Mouse (Mus musculus): Measurements from ENCODE around the gene Acad8. TPM values are rescaled to one million over a fixed set of nuclear protein-coding genes. Genes with fewer than 3 reads are reported as not detected.

Acad8 gene
- polyA plus RNA-seq (2016; fragmentation: Nextera tagmentation; extraction: Ambion mirVana), result 43.8 and 46.1 TPM in 2 replicates

DNA sequence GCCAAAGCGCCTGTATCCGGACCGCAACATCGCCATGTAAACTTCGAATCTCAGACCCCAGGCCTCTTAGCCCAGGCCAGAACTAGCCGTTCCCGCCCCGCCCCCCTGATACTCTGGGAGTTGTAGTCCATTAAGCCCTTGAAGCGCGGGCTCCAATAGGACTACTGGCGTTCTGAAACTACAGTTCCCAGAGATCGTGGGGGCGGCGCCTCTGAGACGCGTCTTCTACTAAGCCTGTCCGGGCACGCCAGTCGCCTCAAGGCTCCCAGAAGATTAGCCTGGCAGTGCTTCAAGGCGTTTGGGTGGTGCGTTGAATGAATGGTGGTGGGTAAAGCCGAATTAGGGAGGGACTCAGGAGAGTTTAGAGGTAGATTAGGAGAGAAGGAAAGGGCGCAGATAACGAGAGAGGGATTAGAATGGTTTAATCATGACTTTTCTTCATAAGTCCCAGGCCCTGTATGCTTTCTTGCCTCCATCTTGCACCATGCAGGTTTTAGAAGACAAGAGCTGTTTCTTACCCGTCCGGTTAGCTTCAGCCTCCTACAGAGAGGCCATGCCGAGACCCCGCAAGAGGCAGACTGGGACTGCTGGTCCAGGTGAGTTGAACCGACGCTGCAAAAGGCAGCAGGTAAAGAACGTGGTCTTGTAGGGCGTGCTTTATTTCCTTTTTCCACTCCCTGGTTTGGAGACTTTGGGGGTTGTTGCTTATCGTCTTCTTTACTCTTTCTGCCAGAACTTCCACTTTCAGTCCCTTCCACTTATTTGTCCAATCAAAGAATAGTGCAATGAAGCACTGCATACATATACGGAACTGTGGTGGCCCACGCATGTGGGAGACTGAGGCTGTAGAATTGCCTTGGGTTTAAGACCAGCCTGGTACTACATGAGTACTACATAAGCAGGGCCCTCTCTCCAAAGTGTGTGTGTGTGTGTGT, at the start of gene Acad8, which contains the start of gene Thyn1:
Gene Acad8 (minus strand): TSS at position 106 of the 935 bp plus-strand sequence.
Gene Thyn1 (plus strand): TSS at position 250 of the 935 bp plus-strand sequence.
- Histone ChIP-seq H3K36me3 (peaks cover 30% of the 10 kb centered on the region), H3K4me1 (peaks cover 28% of the 10 kb centered on the region), H3K9me3 (replicated peaks) (no peaks in the 10 kb centered on the region), H3K4me3 (peak within 1 kb of the TSS; percentile 72), H3K27me3 (ENCODE audit: low read depth, poor library complexity, severe bottlenecking) (no peaks in the 10 kb centered on the region), H3K27ac (replicated peaks) (peak within 1 kb of the TSS; percentile 90)
- DNase-seq (ENCODE audit: low spot score), result peak; percentile 96
- WGBS, result 3% methylated on average over 35 of the region's 35 CpGs

DNA sequence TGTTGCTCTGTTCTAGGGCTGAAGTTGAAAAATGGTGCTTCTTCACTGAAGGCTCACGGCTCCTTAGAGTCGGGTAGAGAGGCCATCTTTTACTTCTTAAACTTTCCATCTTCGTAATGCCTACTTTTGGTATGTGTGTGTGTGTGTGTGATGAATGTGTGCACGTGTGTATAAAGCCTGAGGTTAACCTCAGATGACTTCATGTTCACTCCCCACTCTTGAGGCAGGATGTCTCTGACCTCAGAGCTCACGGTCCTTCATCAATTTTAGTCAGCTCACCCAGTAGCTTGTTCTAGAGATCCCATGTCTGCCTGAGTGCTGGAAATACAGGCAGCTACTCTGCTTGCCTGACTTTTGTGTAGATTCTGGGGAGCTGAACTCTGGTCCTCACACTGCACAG, 44.5 kb upstream of the Acad8 start:
- WGBS, result 90% methylated on average over 5 of the region's 5 CpGs
- Histone ChIP-seq H3K9me3 (replicated peaks) (no peaks in the 10 kb centered on the region), H3K27ac (replicated peaks) (no peak overlapping the region), H3K36me3 (peaks cover 99% of the 10 kb centered on the region), H3K27me3 (ENCODE audit: low read depth, poor library complexity, severe bottlenecking) (no peaks in the 10 kb centered on the region), H3K4me1 (no peaks in the 10 kb centered on the region), H3K4me3 (no peak overlapping the region)
- no peak for DNase-seq (ENCODE audit: low spot score)

DNA sequence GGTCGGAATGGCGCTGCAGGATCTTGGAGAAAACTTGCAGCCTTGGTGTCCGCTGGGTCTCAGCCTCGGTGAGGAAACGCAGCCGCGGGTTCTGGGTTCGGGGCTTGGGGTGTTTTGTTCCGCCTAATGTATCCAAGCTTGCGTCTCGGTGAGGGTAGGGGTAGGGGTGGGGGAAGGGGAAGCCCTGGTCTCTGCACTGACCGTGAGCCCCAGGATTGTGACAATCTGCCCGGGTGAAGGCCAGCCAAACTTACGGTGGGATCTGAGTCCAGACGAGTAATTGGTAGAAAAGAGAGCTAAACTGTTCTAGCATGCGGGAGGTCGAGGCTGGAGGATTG, 31.4 kb upstream of the Acad8 start:
- Histone ChIP-seq H3K9me3 (replicated peaks) (no peaks in the 10 kb centered on the region), H3K4me3 (peak overlapping the region; percentile 99), H3K4me1 (peaks cover 38% of the 10 kb centered on the region), H3K27me3 (ENCODE audit: low read depth, poor library complexity, severe bottlenecking) (no peaks in the 10 kb centered on the region), H3K36me3 (peaks cover 11% of the 10 kb centered on the region; the same call in 1 of the 2 replicates), H3K27ac (replicated peaks) (peak overlapping the region; percentile 94)
- DNase-seq (ENCODE audit: low spot score), result no peak
- under 1% methylated on average over 17 of the region's 17 CpGs for WGBS

DNA sequence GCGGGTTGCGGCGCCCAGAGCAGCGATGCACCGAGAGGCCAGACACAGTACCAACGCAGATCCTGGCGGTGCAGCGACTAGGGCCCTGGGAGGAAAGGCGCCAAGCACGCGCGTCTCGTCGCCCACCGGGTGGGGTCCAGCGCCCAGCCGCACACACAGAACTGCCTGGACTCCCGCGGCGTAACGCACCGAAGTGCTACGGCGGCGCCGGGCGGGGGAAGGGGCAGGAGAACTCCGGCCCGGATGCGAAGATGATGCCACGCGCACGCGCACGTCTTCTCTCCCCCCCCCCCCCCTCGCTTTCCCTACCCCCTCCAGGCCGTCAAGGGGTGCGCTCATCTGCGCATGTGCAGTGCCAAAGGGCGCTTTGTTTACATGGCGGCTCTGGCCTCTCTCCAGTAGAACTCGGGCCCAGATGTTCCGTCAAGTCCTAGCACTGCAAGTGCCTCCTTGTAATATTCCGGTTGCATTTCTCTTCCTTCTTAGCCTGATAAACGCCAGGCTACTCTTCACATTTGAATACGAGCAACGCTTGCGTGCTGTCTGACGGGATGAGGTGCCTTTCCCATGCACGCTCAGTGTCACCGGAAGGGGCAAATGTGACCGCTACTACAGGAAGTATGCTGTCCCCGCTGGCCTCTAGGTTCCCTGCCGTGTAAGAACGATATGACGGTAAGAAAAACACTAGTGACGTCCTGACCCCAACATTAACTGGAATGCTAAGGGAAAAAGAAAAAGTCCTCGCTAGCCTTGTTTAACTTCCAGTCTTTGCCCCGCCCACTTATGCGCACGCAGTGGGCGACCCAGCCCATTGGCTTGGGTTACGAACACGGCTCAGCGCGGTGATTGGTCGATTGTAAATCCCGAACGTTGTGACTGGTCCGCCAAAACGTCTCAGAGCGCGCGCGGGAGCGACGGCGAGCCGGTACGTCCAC, 30.7 kb upstream of the Acad8 start, which contains the start of the genes Vps26b and Ncapd3:
Gene Vps26b (minus strand): TSS at position 238 of the 935 bp plus-strand sequence.
Gene Ncapd3 (plus strand): TSS at position 348 of the 935 bp plus-strand sequence.
- Histone ChIP-seq H3K4me1 (peaks cover 38% of the 10 kb centered on the region), H3K27ac (replicated peaks) (peak within 1 kb of the TSS; percentile 94), H3K4me3 (peak within 1 kb of the TSS; percentile 99), H3K27me3 (ENCODE audit: low read depth, poor library complexity, severe bottlenecking) (no peaks in the 10 kb centered on the region), H3K36me3 (peaks cover 12% of the 10 kb centered on the region; the same call in 1 of the 2 replicates), H3K9me3 (replicated peaks) (no peaks in the 10 kb centered on the region)
- peak; percentile 97 for DNase-seq (ENCODE audit: low spot score)
- WGBS, result under 1% methylated on average over 74 of the region's 80 CpGs

DNA sequence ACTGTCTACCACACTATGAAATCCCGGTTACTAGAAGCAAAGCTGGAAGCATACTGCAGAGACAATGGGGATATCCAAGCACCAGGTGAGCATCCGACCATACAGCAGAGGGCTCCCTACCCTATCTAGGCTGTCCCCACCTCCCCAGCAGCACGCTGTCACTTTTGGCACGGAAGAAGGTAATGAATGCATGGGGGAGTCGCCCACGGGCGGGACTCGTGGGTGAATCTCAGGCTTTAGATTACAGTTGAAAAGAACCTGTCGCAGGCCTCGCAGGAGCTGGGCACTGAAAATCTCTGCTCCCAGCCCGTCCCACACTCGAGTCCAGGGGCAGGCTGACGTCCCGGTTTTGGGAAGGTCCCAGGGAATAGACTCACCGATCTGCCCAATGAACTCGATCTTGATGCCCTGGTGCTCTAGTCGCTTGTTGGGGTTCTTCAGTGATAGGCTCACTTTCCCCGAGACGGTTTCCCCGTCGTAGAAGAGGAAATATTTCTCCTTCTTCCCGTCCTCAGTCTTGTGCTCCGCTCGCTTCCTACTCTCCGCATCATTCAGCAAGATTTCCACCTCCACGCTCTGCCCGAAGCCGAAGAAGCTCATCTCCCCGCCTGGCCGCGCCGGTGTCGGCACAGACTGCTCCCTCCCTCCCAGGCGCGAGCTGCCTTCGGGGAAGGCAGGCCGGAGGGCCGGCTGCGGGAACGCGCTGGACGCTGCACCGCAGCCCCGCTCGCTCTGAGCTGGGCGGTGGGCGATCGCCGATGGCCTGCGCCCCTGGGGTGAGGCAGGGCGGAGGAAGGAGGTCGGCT, 29.9 kb upstream of the Acad8 start:
- Histone ChIP-seq H3K4me3 (peak overlapping the region; percentile 99), H3K4me1 (peaks cover 38% of the 10 kb centered on the region), H3K27ac (replicated peaks) (peak overlapping the region; percentile 94), H3K27me3 (ENCODE audit: low read depth, poor library complexity, severe bottlenecking) (no peaks in the 10 kb centered on the region), H3K9me3 (replicated peaks) (no peaks in the 10 kb centered on the region), H3K36me3 (0 out of 2 replicates have a peak, but pooled peaks cover 7% of the 10 kb centered on the region)
- under 1% methylated on average over 50 of the region's 52 CpGs for WGBS
- DNase-seq (ENCODE audit: low spot score), result no peak

DNA sequence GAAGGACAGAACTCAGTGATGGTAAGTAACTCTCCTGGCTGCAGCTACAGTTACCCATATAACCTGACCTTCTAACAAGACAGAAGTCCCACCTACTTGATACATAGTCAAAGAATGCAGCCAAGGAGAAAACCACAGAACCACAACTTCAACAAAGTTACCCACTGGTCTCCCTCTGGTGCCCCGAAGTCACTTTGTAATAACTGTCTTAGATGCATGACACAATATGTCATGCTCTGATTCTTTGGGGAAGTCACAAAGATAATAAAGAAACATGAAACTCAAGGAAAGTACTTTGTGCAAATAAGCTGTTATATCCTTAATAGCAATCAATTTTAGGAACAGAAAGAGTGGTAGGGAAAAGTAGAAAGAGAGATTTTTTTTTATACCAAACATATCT, 27.3 kb upstream of the Acad8 start:
- Histone ChIP-seq H3K27me3 (ENCODE audit: low read depth, poor library complexity, severe bottlenecking) (no peaks in the 10 kb centered on the region), H3K36me3 (peaks cover 20% of the 10 kb centered on the region), H3K27ac (replicated peaks) (no peak overlapping the region), H3K9me3 (replicated peaks) (no peaks in the 10 kb centered on the region), H3K4me1 (peaks cover 29% of the 10 kb centered on the region), H3K4me3 (no peak overlapping the region)
- DNase-seq (ENCODE audit: low spot score), result no peak
- WGBS, result 92% methylated on average over 1 of the region's 1 CpGs

DNA sequence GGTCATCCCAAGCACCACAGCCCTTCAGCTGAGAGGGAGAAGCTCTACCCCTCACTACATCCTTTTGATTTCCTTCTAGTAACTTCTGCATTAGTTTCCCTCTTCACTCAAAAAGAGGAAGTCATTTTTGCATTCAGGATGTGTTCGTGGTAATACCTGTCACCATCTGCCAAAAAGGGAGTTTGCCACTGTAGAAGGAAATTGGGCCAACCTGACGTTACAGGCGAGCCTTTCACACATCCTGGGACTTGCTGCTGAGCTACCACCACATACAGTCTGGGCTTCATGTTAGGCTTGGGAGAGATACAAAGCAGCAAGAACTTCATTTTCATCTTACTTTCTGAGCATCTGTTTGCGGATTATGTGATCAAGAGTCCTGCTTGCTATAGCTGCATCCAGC, 24.3 kb upstream of the Acad8 start:
- peaks cover 39% of the 10 kb centered on the region for H3K36me3 ChIP-seq
- peaks cover 17% of the 10 kb centered on the region for H3K4me1 ChIP-seq
- 93% methylated on average over 4 of the region's 4 CpGs for WGBS
- DNase-seq (ENCODE audit: low spot score), result no peak
- H3K27ac ChIP-seq (replicated peaks), result no peak overlapping the region
- no peaks in the 10 kb centered on the region for H3K27me3 ChIP-seq (ENCODE audit: low read depth, poor library complexity, severe bottlenecking)
- no peak overlapping the region for H3K4me3 ChIP-seq
- no peaks in the 10 kb centered on the region for H3K9me3 ChIP-seq (replicated peaks)

DNA sequence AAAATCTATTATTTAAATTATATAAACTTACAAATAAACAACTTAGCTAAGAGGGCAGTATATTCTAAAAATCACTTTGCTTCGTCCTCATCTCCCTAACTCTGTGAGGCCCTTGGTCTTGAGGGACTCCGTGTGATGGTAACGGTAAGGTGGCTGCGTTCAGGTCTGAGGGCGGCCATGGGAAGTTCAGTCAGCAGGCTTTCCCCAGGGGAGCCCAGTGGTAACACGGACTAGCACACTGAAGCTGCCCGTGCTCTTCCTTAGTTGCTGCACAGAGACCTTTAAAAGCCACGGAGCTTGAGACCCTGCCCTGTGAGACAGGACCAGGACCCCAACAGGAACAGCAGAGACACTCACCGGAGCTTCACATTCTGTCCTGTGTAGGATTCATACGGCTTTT, 19.6 kb upstream of the Acad8 start:
- DNase-seq (ENCODE audit: low spot score), result no peak
- Histone ChIP-seq H3K4me3 (no peak overlapping the region), H3K4me1 (no peaks in the 10 kb centered on the region), H3K36me3 (peaks cover 82% of the 10 kb centered on the region), H3K9me3 (replicated peaks) (no peaks in the 10 kb centered on the region), H3K27ac (replicated peaks) (no peak overlapping the region), H3K27me3 (ENCODE audit: low read depth, poor library complexity, severe bottlenecking) (no peaks in the 10 kb centered on the region)
- 93% methylated on average over 10 of the region's 10 CpGs for WGBS

DNA sequence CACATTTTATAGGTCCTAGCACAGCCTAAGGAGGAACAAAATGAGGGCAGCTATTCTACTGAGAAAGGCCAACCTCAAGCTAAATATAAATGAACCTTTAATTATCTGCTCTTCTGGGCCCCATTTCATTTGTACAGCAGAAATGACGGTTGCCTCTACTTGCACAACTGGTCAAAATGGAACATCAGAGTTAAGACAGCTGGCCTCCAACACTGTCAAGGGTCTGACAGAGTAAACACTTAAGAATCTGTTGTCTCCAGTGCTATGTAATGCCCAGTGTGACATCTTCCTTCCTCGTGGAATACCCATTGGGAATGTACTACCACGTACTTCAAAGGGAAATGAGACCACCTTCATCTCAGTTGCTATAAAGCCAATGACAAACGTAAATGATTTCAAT, 12.2 kb upstream of the Acad8 start:
- H3K4me1 ChIP-seq, result no peaks in the 10 kb centered on the region
- DNase-seq (ENCODE audit: low spot score), result no peak
- H3K4me3 ChIP-seq, result no peak overlapping the region
- H3K27me3 ChIP-seq (ENCODE audit: low read depth, poor library complexity, severe bottlenecking), result no peaks in the 10 kb centered on the region
- 90% methylated on average over 4 of the region's 4 CpGs for WGBS
- H3K9me3 ChIP-seq (replicated peaks), result no peaks in the 10 kb centered on the region
- H3K36me3 ChIP-seq, result peaks cover 98% of the 10 kb centered on the region
- no peak overlapping the region for H3K27ac ChIP-seq (replicated peaks)

DNA sequence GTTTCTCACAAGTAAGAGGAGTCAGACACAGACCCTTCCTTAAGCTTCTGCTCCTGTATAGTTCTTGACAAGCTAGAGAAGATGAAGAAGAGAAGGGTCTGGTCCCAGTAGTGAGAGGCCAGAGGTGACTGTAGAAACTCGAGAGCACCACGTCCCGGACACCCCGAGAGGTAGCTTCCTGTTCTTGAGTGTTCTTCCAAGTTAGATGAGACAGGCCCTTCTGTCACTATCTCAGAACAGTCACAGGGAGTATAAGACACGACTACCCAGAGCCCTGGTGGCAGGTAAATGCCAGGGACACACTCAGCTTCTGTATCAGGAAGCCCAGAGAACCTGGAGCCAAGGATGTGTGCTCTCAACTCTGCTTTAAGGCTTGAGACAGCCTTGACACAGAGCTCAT, 9.9 kb upstream of the Acad8 start:
- DNase-seq (ENCODE audit: low spot score), result no peak
- peaks cover 98% of the 10 kb centered on the region for H3K36me3 ChIP-seq
- 83% methylated on average over 5 of the region's 5 CpGs for WGBS
- H3K4me3 ChIP-seq, result no peak overlapping the region
- no peak overlapping the region for H3K27ac ChIP-seq (replicated peaks)
- H3K4me1 ChIP-seq, result no peaks in the 10 kb centered on the region
- no peaks in the 10 kb centered on the region for H3K9me3 ChIP-seq (replicated peaks)
- H3K27me3 ChIP-seq (ENCODE audit: low read depth, poor library complexity, severe bottlenecking), result no peaks in the 10 kb centered on the region

DNA sequence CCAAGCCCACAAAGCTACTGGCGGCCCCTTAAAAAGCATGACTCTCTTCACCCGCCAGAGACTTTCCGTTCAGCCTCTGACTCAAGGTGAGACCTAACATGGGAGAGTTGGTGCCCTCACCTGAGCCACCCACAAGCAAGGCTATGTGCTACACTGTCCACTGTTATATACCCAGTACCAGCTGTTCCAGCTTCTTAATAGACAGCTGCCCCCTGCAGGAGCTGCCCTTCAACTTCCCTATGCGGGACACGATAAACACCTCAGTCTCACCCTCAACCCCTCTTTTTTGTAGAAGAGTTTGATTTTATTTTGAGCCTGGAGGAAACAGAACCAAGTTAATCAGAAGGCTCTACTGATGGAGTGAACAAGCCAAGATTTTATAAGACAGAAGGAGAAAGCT, 7.5 kb upstream of the Acad8 start:
- no peak for DNase-seq (ENCODE audit: low spot score)
- no peaks in the 10 kb centered on the region for H3K9me3 ChIP-seq (replicated peaks)
- 90% methylated on average over 5 of the region's 5 CpGs for WGBS
- no peaks in the 10 kb centered on the region for H3K27me3 ChIP-seq (ENCODE audit: low read depth, poor library complexity, severe bottlenecking)
- H3K27ac ChIP-seq (replicated peaks), result no peak overlapping the region
- H3K36me3 ChIP-seq, result peaks cover 96% of the 10 kb centered on the region
- no peaks in the 10 kb centered on the region for H3K4me1 ChIP-seq
- no peak overlapping the region for H3K4me3 ChIP-seq

DNA sequence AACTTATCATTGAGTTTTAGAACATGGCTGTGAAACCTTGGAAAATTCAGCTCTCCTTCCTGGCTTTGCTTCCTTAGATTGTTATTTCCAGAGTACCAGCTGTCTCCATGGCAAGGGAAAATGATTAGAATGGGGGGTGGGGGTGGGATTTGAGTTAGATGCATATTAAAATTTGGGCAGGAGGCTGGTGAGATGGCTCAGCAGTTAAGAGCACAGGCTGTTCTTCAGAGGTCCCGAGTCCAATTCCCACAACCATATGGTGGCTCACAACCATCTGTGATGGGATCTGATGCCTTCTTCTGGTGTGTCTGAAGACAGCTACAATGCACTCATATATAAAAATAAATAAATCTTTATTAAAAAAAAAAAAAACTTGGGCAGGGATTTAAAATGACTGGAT, 6.6 kb upstream of the Acad8 start:
- no peak overlapping the region for H3K4me3 ChIP-seq
- H3K36me3 ChIP-seq, result peaks cover 88% of the 10 kb centered on the region
- H3K9me3 ChIP-seq (replicated peaks), result no peaks in the 10 kb centered on the region
- 96% methylated on average over 1 of the region's 1 CpGs for WGBS
- H3K27me3 ChIP-seq (ENCODE audit: low read depth, poor library complexity, severe bottlenecking), result no peaks in the 10 kb centered on the region
- peaks cover 7% of the 10 kb centered on the region for H3K4me1 ChIP-seq
- no peak for DNase-seq (ENCODE audit: low spot score)
- no peak overlapping the region for H3K27ac ChIP-seq (replicated peaks)

All from midbrain, embryonic 10.5 days (tissue).